In the genomic region with DNA sequence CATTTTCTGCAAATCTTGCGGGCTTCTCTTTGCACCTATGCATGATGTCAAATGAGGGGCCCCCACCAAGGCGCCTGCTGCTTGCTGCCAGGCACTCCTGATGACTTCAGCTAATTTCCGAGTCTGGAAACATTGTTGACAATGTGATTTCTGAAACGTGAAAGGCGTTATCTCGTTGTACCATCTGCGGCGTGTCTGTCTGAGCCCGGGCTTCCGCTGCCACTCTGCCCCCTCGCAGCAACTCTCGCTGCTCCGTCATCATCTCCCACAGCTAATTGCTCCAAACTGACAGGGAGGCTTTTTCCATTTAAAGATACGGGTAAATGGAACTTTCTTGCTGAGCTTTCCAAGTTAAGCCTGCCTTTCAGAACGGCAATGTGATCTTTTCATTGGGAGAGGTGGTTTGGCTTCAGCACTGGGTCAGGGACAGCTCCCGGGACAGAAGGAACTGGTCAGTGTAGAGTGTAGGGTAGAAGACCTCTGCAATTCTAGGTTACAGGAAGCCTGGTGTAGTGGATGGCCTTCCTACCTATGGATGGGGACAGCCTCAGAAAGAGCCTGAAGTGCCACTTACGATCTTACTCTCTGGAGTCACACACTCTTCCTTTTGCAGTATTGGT, we compare ENCODE assay signal across 9 mouse cellular contexts.
DNase-seq lines count a peak whose midpoint lies in the region; ATAC-seq and TF ChIP-seq lines count a peak whose summit lies in the region.
"Had no signal": no experiment of that assay in that cellular context is flagged by ENCODE, and none has a peak within 500 bp of the region (broad histone marks: within the 10 kb centered on the region; RNA-seq: fewer than 3 reads in every experiment).

No protein-coding gene starts in this region.

- H3K9me3 ChIP-seq in hindbrain, embryonic 10.5 days = no peaks in the 10 kb centered on the region
- H3K9me3 ChIP-seq in hindbrain, embryonic 14.5 days (ENCODE audit: control insufficient read depth, low read length) = no peaks in the 10 kb centered on the region

- no peaks in the 10 kb centered on the region for H3K36me3 ChIP-seq in hindbrain, embryonic 10.5 days
- H3K36me3 ChIP-seq in hindbrain, embryonic 14.5 days (replicated peaks; ENCODE audit: control insufficient read depth, insufficient read depth) = no peaks in the 10 kb centered on the region
- H3K36me3 ChIP-seq in thymus, adult 2 months (ENCODE audit: control insufficient read depth, insufficient read depth, low read length) = no peaks in the 10 kb centered on the region

- TF ChIP-seq POLR2A in thymus, adult 2 months (IDR thresholded peaks at IDR 0.05; ENCODE audit: control insufficient read depth, extremely low read depth, insufficient read depth, low read length, poor library complexity) = no peak

- no peak overlapping the region for H3K9ac ChIP-seq in hindbrain, embryonic 14.5 days

- no peak for ATAC-seq in hindbrain, embryonic 14.5 days (ENCODE audit: low FRiP score)

- H3K4me1 ChIP-seq in hindbrain, embryonic 10.5 days (replicated peaks) = no peaks in the 10 kb centered on the region
- no peaks in the 10 kb centered on the region for H3K4me1 ChIP-seq in hindbrain, embryonic 14.5 days (replicated peaks; ENCODE audit: control insufficient read depth, insufficient read depth, low read length)
- no peaks in the 10 kb centered on the region for H3K4me1 ChIP-seq in thymus, adult 2 months (replicated peaks; ENCODE audit: control insufficient read depth, insufficient read depth, low read length)

- whole genome bisulfite sequencing in hindbrain, embryonic 10.5 days = 78% methylated on average over 17 of the region's 17 CpGs
- 65% methylated on average over 17 of the region's 17 CpGs for WGBS in hindbrain, embryonic 14.5 days
- WGBS in thymus, adult 2 months = 80% methylated on average over 17 of the region's 17 CpGs

- no peaks in the 10 kb centered on the region for H3K27me3 ChIP-seq in hindbrain, embryonic 10.5 days (ENCODE audit: insufficient read depth, poor library complexity, severe bottlenecking)
- no peaks in the 10 kb centered on the region for H3K27me3 ChIP-seq in hindbrain, embryonic 14.5 days (ENCODE audit: control insufficient read depth, insufficient read depth, low read length)
- H3K27me3 ChIP-seq in thymus, adult 2 months (ENCODE audit: control insufficient read depth, insufficient read depth, low read length) = no peaks in the 10 kb centered on the region

- peak; percentile 55 for DNase-seq in hindbrain, embryonic 10.5 days (ENCODE audit: low spot score)
- DNase-seq in hindbrain, embryonic 14.5 days (ENCODE audit: low spot score) = no peak
- peak; percentile 20 for DNase-seq in urinary bladder, postnatal 14 days (ENCODE audit: low spot score)
- no peak for DNase-seq in urinary bladder, adult 18-20 months (ENCODE audit: low spot score in 2 of 2)
- peak; percentile 25 to 39 for DNase-seq in layer of hippocampus, postnatal 10 days (ENCODE audit: low spot score in 2 of 2)
- DNase-seq in spleen, adult 12 weeks (ENCODE audit: low spot score) = no peak
- no peak for DNase-seq in thymus, postnatal 0 days (ENCODE audit: low spot score)
- DNase-seq in thymus, adult 2 months = no peak

- H3K27ac ChIP-seq in hindbrain, embryonic 10.5 days = no peak overlapping the region
- no peak overlapping the region for H3K27ac ChIP-seq in hindbrain, embryonic 14.5 days
- H3K27ac ChIP-seq in thymus, adult 2 months (ENCODE audit: control insufficient read depth, insufficient read depth, low read length) = no peak overlapping the region
- H3K27ac ChIP-seq: macrophage had no signal

- TF ChIP-seq CTCF in thymus, adult 2 months (IDR thresholded peaks at IDR 0.05; ENCODE audit: borderline replicate concordance, control insufficient read depth, extremely low read depth, insufficient read depth, low read length, poor library complexity) = no peak

- H3K4me2 ChIP-seq in hindbrain, embryonic 14.5 days (replicated peaks) = no peak overlapping the region

- no peak overlapping the region for H3K4me3 ChIP-seq in hindbrain, embryonic 10.5 days
- H3K4me3 ChIP-seq in hindbrain, embryonic 14.5 days (replicated peaks; ENCODE audit: low read length) = no peak overlapping the region
- no peak overlapping the region for H3K4me3 ChIP-seq in thymus, adult 2 months (ENCODE audit: control insufficient read depth, insufficient read depth, low read length)

Comparison
In these comparisons a context has a peak if more than half of its experiments do, and no peak if none do; other contexts are left out.
1. DNase-seq: peak in hindbrain, embryonic 10.5 days (single experiment), urinary bladder, postnatal 14 days (single experiment) and layer of hippocampus, postnatal 10 days (2 of 2); none in hindbrain, embryonic 14.5 days (single experiment), urinary bladder, adult 18-20 months (0 of 2), spleen, adult 12 weeks (single experiment), thymus, postnatal 0 days (single experiment) and thymus, adult 2 months (single experiment).